ENCODE assay signal across 17 mouse cellular contexts in genomic region chr14:46779217-46779616, GRCm38 (mm10). TPM values are rescaled to one million over a fixed set of nuclear protein-coding genes. Genes with fewer than 3 reads are reported as not detected.
DNase-seq lines count a peak whose midpoint lies in the region; ATAC-seq lines count a peak whose summit lies in the region.
"Had no signal": no experiment of that assay in that cellular context is flagged by ENCODE, and none has a peak within 500 bp of the region (broad histone marks: within the 10 kb centered on the region; RNA-seq: fewer than 3 reads in every experiment).

No protein-coding gene starts in this region.

- WGBS in liver, embryonic 12.5 days (ENCODE audit: insufficient replicate concordance): 89% methylated on average over 7 of the region's 7 CpGs

- peak; percentile 31 to 35 for DNase-seq in cerebellum, postnatal 10 days
- no peak for DNase-seq in cerebellum, adult 9-10 months
- DNase-seq in liver (peak; percentile 22), NIH3T3 (ENCODE audit: low read depth) (peak; percentile 28)
- no peak for DNase-seq in retina, embryonic 14.5 days (ENCODE audit: low spot score)
- DNase-seq in cerebellum, adult 18-20 months: no peak
- DNase-seq: embryo, embryonic 11 days; gastrocnemius, postnatal 10 days; heart, postnatal 14 days; right cerebral cortex, postnatal 14 days had no signal

- H3K4me1 ChIP-seq in liver, embryonic 12.5 days: peaks cover under 1% of the 10 kb centered on the region; the same call in 1 of the 2 replicates
- H3K4me1 ChIP-seq: forebrain, embryonic 12.5 days; midbrain, embryonic 13.5 days; stomach, embryonic 15.5 days had no signal

- H3K27me3 ChIP-seq in liver, embryonic 12.5 days (replicated peaks): no peaks in the 10 kb centered on the region
- H3K27me3 ChIP-seq: forebrain, embryonic 12.5 days; liver, embryonic 15.5 days; midbrain, embryonic 13.5 days; stomach, embryonic 15.5 days had no signal

- no peak overlapping the region for H3K27ac ChIP-seq in liver, embryonic 12.5 days
- H3K27ac ChIP-seq: forebrain, embryonic 12.5 days; liver, embryonic 15.5 days; midbrain, embryonic 13.5 days; stomach, embryonic 15.5 days had no signal

- ATAC-seq in liver, embryonic 12.5 days: no peak
- peak; percentile 35; the same call in 1 of the 2 replicates for ATAC-seq in megakaryocyte, adult 5-6 weeks (ENCODE audit: poor library complexity, severe bottlenecking)
- ATAC-seq: intestine, embryonic 16.5 days; midbrain, embryonic 13.5 days had no signal

- no peak overlapping the region for H3K4me3 ChIP-seq in liver, embryonic 12.5 days
- H3K4me3 ChIP-seq: forebrain, embryonic 12.5 days; liver, embryonic 15.5 days; midbrain, embryonic 13.5 days; stomach, embryonic 15.5 days had no signal

- H3K4me2 ChIP-seq in liver, embryonic 12.5 days: no peak overlapping the region
- H3K4me2 ChIP-seq: forebrain, embryonic 12.5 days; liver, embryonic 15.5 days; midbrain, embryonic 13.5 days; stomach, embryonic 15.5 days had no signal

- peaks cover 7% of the 10 kb centered on the region for H3K9me3 ChIP-seq in liver, embryonic 12.5 days (replicated peaks)
- H3K9me3 ChIP-seq: stomach, embryonic 15.5 days had no signal

- no peak overlapping the region for H3K9ac ChIP-seq in liver, embryonic 12.5 days
- H3K9ac ChIP-seq: forebrain, embryonic 12.5 days; liver, embryonic 15.5 days; midbrain, embryonic 13.5 days; stomach, embryonic 15.5 days had no signal

- peaks cover 99% of the 10 kb centered on the region for H3K36me3 ChIP-seq in liver, embryonic 12.5 days

RNA-seq across cellular contexts. Expression of gene Cnih1, which starts 9.0 kb away (rescaled TPM):
- 109 and 116 TPM in 2 replicates for polyA plus RNA-seq in liver, embryonic 12.5 days (2016; fragmentation: Nextera tagmentation; extraction: Ambion mirVana)
- total RNA-seq in megakaryocyte, adult 5-6 weeks (2015): 100 and 109 TPM in 2 replicates
- total RNA-seq in megakaryocyte, adult 5-6 weeks (2017): 55.4 and 60.2 TPM in 2 replicates

RNA-seq across cellular contexts. Expression of gene Cdkn3, which starts 18.9 kb away (rescaled TPM):
- polyA plus RNA-seq in liver, embryonic 12.5 days (2016; fragmentation: Nextera tagmentation; extraction: Ambion mirVana): 98.8 and 99.0 TPM in 2 replicates
- 87.6 and 98.3 TPM in 2 replicates for total RNA-seq in megakaryocyte, adult 5-6 weeks (2015)
- total RNA-seq in megakaryocyte, adult 5-6 weeks (2017): 83.9 and 94.2 TPM in 2 replicates

RNA-seq across cellular contexts. Expression of gene Gmfb, which starts 42.8 kb away (rescaled TPM):
- polyA plus RNA-seq in liver, embryonic 12.5 days (2016; fragmentation: Nextera tagmentation; extraction: Ambion mirVana): 49.6 and 55.3 TPM in 2 replicates
- 76.1 and 87.3 TPM in 2 replicates for total RNA-seq in megakaryocyte, adult 5-6 weeks (2015)
- total RNA-seq in megakaryocyte, adult 5-6 weeks (2017): 88.7 and 89.0 TPM in 2 replicates

RNA-seq across cellular contexts. Expression of gene Cgrrf1, which starts 52.7 kb away (rescaled TPM):
- polyA plus RNA-seq in liver, embryonic 12.5 days (2016; fragmentation: Nextera tagmentation; extraction: Ambion mirVana): 20.6 and 21.7 TPM in 2 replicates
- total RNA-seq in megakaryocyte, adult 5-6 weeks (2015): 27.7 and 30.3 TPM in 2 replicates
- 25.7 and 29.7 TPM in 2 replicates for total RNA-seq in megakaryocyte, adult 5-6 weeks (2017)

Comparison
In these comparisons a context has a peak if more than half of its experiments do, and no peak if none do; other contexts are left out.
1. DNase-seq: peak in cerebellum, postnatal 10 days (2 of 2), liver (single experiment) and NIH3T3 (single experiment); none in cerebellum, adult 9-10 months (single experiment), retina, embryonic 14.5 days (single experiment) and cerebellum, adult 18-20 months (0 of 2).